Mouse (Mus musculus) CH12.LX (cell line): Measurements from ENCODE around the gene Akp3. TPM values are rescaled to one million over a fixed set of nuclear protein-coding genes. Genes with fewer than 3 reads are reported as not detected.

Experiments used
- DNase-seq: peaks from one replicate; pipeline ENCODE4 v3.0.0-alpha.2; 2013; ENCODE audit errors: extremely low read depth
- H3K27ac ChIP-seq: 2 replicates; pipeline ENCODE4 v1.5.1; 2012; ENCODE audit warnings: low read depth, mild to moderate bottlenecking, control low read depth, moderate library complexity; ENCODE audit not compliant: insufficient read depth
- H3K27me3 ChIP-seq: replicated peaks from 2 replicates; pipeline ENCODE3; 2012; ENCODE audit warnings: inconsistent platforms
- H3K36me3 ChIP-seq, 2 experiments: replicated peaks in 1 of 2; 2 replicates each; pipeline versions ENCODE3 to v1.6.1; 2012; ENCODE audit warnings: inconsistent platforms in 1 of 2, low read length in 1 of 2, mild to moderate bottlenecking in 1 of 2, mixed read lengths in 1 of 2, moderate library complexity in 1 of 2; ENCODE audit not compliant: control insufficient read depth in 1 of 2, insufficient read depth in 1 of 2
- H3K4me1 ChIP-seq, 2 experiments: 2 replicates each; pipeline ENCODE4 v1.6.1; 2012; ENCODE audit warnings: inconsistent platforms in 1 of 2, moderate library complexity in 1 of 2; ENCODE audit not compliant: insufficient read depth in 2 of 2, control insufficient read depth in 1 of 2
- H3K4me2 ChIP-seq: 2 replicates; pipeline ENCODE4 v1.6.1; 2012; ENCODE audit warnings: low read depth, mild to moderate bottlenecking, control low read depth; ENCODE audit not compliant: poor library complexity, insufficient read depth, severe bottlenecking
- H3K4me3 ChIP-seq, 3 experiments: fragments of 150-350 bp in 1 of 3; sonication (generic) in 1 of 3; replicated peaks in 1 of 3; 2 replicates each; pipeline versions ENCODE3 to v1.5.1; 2011 to 2012; ENCODE audit warnings: low read depth in 2 of 3, low read length in 2 of 3, mild to moderate bottlenecking in 2 of 3, moderate library complexity in 2 of 3, control low read depth in 1 of 3, improper control_type of control experiment in 1 of 3, inconsistent platforms in 1 of 3, mixed read lengths in 1 of 3; ENCODE audit not compliant: poor library complexity in 1 of 3
- H3K79me2 ChIP-seq: replicated peaks from 2 replicates; pipeline ENCODE4 v1.6.1; 2012; ENCODE audit warnings: mild to moderate bottlenecking, moderate library complexity; ENCODE audit not compliant: control insufficient read depth, poor library complexity, insufficient read depth, severe bottlenecking; ENCODE audit errors: extremely low read depth
- H3K9ac ChIP-seq: 2 replicates; pipeline ENCODE4 v1.6.1; 2012; ENCODE audit warnings: low read depth, mild to moderate bottlenecking, control low read depth, moderate library complexity; ENCODE audit not compliant: insufficient read depth
- H3K9me3 ChIP-seq: replicated peaks from 2 replicates; pipeline ENCODE3; 2012; ENCODE audit warnings: low read length, inconsistent platforms, mixed read lengths
- BHLHE40 ChIP-seq: IDR thresholded peaks from 2 replicates; pipeline ENCODE4 v1.6.1; 2011; ENCODE audit warnings: mild to moderate bottlenecking, low read depth, low read length, improper control_type of control experiment
- CHD1 ChIP-seq: IDR thresholded peaks from 2 replicates; pipeline ENCODE4 v1.6.1; 2012; ENCODE audit warnings: low read depth, low read length, improper control_type of control experiment, inconsistent platforms
- CHD2 ChIP-seq: IDR thresholded peaks from 2 replicates; pipeline ENCODE4 v1.6.1; 2011; ENCODE audit warnings: low read length, improper control_type of control experiment
- CTCF ChIP-seq, 2 experiments: IDR thresholded peaks in 1 of 2; conservative IDR thresholded peaks in 1 of 2; 2 replicates each; pipeline ENCODE4 v1.5.1; 2011 to 2012; ENCODE audit warnings: low read depth in 2 of 2, low read length in 2 of 2, improper control_type of control experiment in 1 of 2, inconsistent platforms in 1 of 2, mild to moderate bottlenecking in 1 of 2, moderate library complexity in 1 of 2
- E2F4 ChIP-seq: IDR thresholded peaks from 2 replicates; pipeline ENCODE4 v1.6.1; 2011; ENCODE audit warnings: low read depth, low read length, improper control_type of control experiment; ENCODE audit not compliant: insufficient replicate concordance
- EP300 ChIP-seq: IDR thresholded peaks from 2 replicates; pipeline ENCODE4 v1.6.1; 2011; ENCODE audit warnings: low read length, improper control_type of control experiment
- GABPA ChIP-seq: IDR thresholded peaks from 2 replicates; pipeline ENCODE4 v1.6.1; 2012; ENCODE audit warnings: low read depth, low read length, improper control_type of control experiment, inconsistent platforms; ENCODE audit not compliant: insufficient replicate concordance
- HCFC1 ChIP-seq: IDR thresholded peaks from 2 replicates; pipeline ENCODE4 v1.6.1; 2012; ENCODE audit warnings: low read depth, mild to moderate bottlenecking, inconsistent platforms, low read length, improper control_type of control experiment
- JUND ChIP-seq: conservative IDR thresholded peaks from 2 replicates; pipeline ENCODE4 v1.6.1; 2011; ENCODE audit warnings: low read depth, low read length, improper control_type of control experiment
- KAT2A ChIP-seq: IDR thresholded peaks from 2 replicates; pipeline ENCODE4 v1.6.1; 2012; ENCODE audit warnings: low read length, improper control_type of control experiment, inconsistent platforms; ENCODE audit not compliant: insufficient replicate concordance
- MAFK ChIP-seq: IDR thresholded peaks from 2 replicates; pipeline ENCODE4 v1.6.1; 2011; ENCODE audit warnings: low read length, improper control_type of control experiment; ENCODE audit not compliant: insufficient replicate concordance
- MEF2A ChIP-seq: IDR thresholded peaks from 2 replicates; pipeline ENCODE4 v1.6.1; 2014; ENCODE audit warnings: low read depth, mild to moderate bottlenecking, inconsistent platforms, low read length, improper control_type of control experiment, borderline replicate concordance
- NRF1 ChIP-seq: IDR thresholded peaks from 2 replicates; pipeline ENCODE4 v1.6.1; 2014; ENCODE audit warnings: low read depth, mild to moderate bottlenecking, inconsistent platforms, low read length, improper control_type of control experiment, moderate library complexity
- POLR2AphosphoS2 ChIP-seq: IDR thresholded peaks from 2 replicates; pipeline ENCODE4 v1.6.1; 2011; ENCODE audit warnings: low read depth, low read length, improper control_type of control experiment
- SIN3A ChIP-seq: IDR thresholded peaks from 2 replicates; pipeline ENCODE4 v1.6.1; 2012; ENCODE audit warnings: low read length, improper control_type of control experiment, inconsistent platforms
- TBP ChIP-seq: conservative IDR thresholded peaks from 2 replicates; pipeline ENCODE4 v1.6.1; 2011; ENCODE audit warnings: low read depth, low read length, improper control_type of control experiment
- USF1 ChIP-seq: IDR thresholded peaks from 2 replicates; pipeline ENCODE4 v1.6.1; 2014; ENCODE audit warnings: low read depth, mild to moderate bottlenecking, inconsistent platforms, low read length, improper control_type of control experiment
- ZC3H11A ChIP-seq: IDR thresholded peaks from 2 replicates; pipeline ENCODE4 v1.6.1; 2012; ENCODE audit warnings: low read depth, mild to moderate bottlenecking, inconsistent platforms, low read length, improper control_type of control experiment
- ZMIZ1 ChIP-seq: IDR thresholded peaks from 2 replicates; pipeline ENCODE4 v1.6.1; 2012; ENCODE audit warnings: low read depth, mild to moderate bottlenecking, inconsistent platforms, low read length, improper control_type of control experiment
- ZNF384 ChIP-seq: IDR thresholded peaks from 2 replicates; pipeline ENCODE4 v1.6.1; 2012; ENCODE audit warnings: low read depth, low read length, improper control_type of control experiment, inconsistent platforms
- dilution Hi-C: fragments of 300-500 bp; cut with MboI; formaldehyde crosslinking; loops from 2 replicates; pipeline ENCODE4 v1.14.3; 2020; ENCODE audit warnings: low sequenced_read_pairs; ENCODE audit not compliant: extremely low pct_unique_long_range_greater_than_20kb, extremely low pct_ligation_motif_present
- in situ Hi-C: fragments of 300-500 bp; cut with MboI; formaldehyde crosslinking; loops from 3 replicates; pipeline ENCODE4 v1.14.3; 2019; ENCODE audit warnings: low sequenced_read_pairs, low pct_ligation_motif_present, low pct_unique_long_range_greater_than_20kb, mixed read lengths
- polyA plus RNA-seq: library from polyadenylated mRNA; unstranded; fragments of >175 nt; gene quantifications from 2 replicates; pipeline ENCODE4 v1.2.1, GENCODE M21; 2012; ENCODE audit warnings: low read depth; ENCODE audit not compliant: insufficient read length
- total RNA-seq, 2 experiments: library from RNA; depleted of rRNA; stranded (reverse); fragments of 300-350 nt in 1 of 2; fragments of >200 nt in 1 of 2; gene quantifications; 2 replicates each; pipeline ENCODE4 v1.2.3; 2012 to 2014

Akp3 gene
- total and polyA plus RNA-seq, 3 experiments = not detected

GRCm38 (mm10) chr1:87106536-87106935, 18.2 kb upstream of the Akp3 start:
- no peaks in the 10 kb centered on the region for H3K9me3 ChIP-seq
- H3K9ac ChIP-seq = no peak overlapping the region
- no peaks in the 10 kb centered on the region for H3K36me3 ChIP-seq
- H3K4me1 ChIP-seq = peaks cover 4 to 27% of the 10 kb centered on the region in 2 experiments; a peak in 3 of 4 replicates
- in situ Hi-C loops = no loop called here
- no peak for DNase-seq
- no peak overlapping the region for H3K4me2 ChIP-seq
- no peak overlapping the region for H3K4me3 ChIP-seq
- no peaks in the 10 kb centered on the region for H3K79me2 ChIP-seq
- no peak overlapping the region for H3K27ac ChIP-seq
- dilution Hi-C loops = no loop called here
- H3K27me3 ChIP-seq = no peaks in the 10 kb centered on the region
- no peak for TF ChIP-seq TBP
- no peak for TF ChIP-seq ZNF384
- no peak for TF ChIP-seq HCFC1
- no peak for TF ChIP-seq ZC3H11A
- TF ChIP-seq JUND = no peak
- no peak for TF ChIP-seq SIN3A
- no peak for TF ChIP-seq USF1
- TF ChIP-seq MEF2A = no peak

GRCm38 (mm10) chr1:87108564-87108963, 16.2 kb upstream of the Akp3 start:
- Histone ChIP-seq H3K79me2 (no peaks in the 10 kb centered on the region), H3K4me2 (no peak overlapping the region), H3K27me3 (no peaks in the 10 kb centered on the region), H3K4me1 (peaks cover 0 to 8% of the 10 kb centered on the region in 2 experiments; a peak in 1 of 4 replicates), H3K9ac (no peak overlapping the region), H3K36me3 (no peaks in the 10 kb centered on the region), H3K27ac (no peak overlapping the region), H3K9me3 (no peaks in the 10 kb centered on the region), H3K4me3 (no peak overlapping the region)
- TF ChIP-seq CHD2 = no peak
- no peak for TF ChIP-seq SIN3A
- no peak for TF ChIP-seq CHD1
- no peak for TF ChIP-seq BHLHE40
- no peak for TF ChIP-seq NRF1
- no peak for TF ChIP-seq USF1
- TF ChIP-seq KAT2A = no peak
- TF ChIP-seq ZMIZ1 = no peak
- no peak for TF ChIP-seq CTCF (conservative IDR thresholded peaks at IDR 0.05 in 1 of 2, IDR thresholded peaks at IDR 0.05 in 1 of 2; ENCODE audit: low read depth in 2 of 2, low read length in 2 of 2)
- TF ChIP-seq JUND = no peak
- no peak for TF ChIP-seq POLR2AphosphoS2
- no peak for TF ChIP-seq GABPA
- TF ChIP-seq MAFK = no peak
- TF ChIP-seq EP300 = no peak
- TF ChIP-seq HCFC1 = no peak
- TF ChIP-seq E2F4 = no peak
- no peak for DNase-seq
- dilution Hi-C loops (no loop called here), in situ Hi-C loops (no loop called here)
